Mouse (Mus musculus): ENCODE measurements around the gene Sit1.
"Not testable (repeated sequence)": the region's sequence is repeated elsewhere in the genome, so short reads cannot be mapped to it uniquely, and the experiment has no call there.

The Sit1 gene

GRCm38 (mm10) chr4:43499407-43500333 lies 16.1 kb upstream of the Sit1 start, which contains the start of gene Arhgef39:
Arhgef39 (minus strand) TSS chr4:43499695.
- peak; percentile 76 for DNase-seq

- no peak for DNase-seq
These were observed 15.4 kb upstream of the Sit1 start for GRCm38 (mm10) chr4:43498983-43499382.

GRCm38 (mm10) chr4:43497946-43498345 lies 14.4 kb upstream of the Sit1 start:
- DNase-seq = no peak

DNA sequence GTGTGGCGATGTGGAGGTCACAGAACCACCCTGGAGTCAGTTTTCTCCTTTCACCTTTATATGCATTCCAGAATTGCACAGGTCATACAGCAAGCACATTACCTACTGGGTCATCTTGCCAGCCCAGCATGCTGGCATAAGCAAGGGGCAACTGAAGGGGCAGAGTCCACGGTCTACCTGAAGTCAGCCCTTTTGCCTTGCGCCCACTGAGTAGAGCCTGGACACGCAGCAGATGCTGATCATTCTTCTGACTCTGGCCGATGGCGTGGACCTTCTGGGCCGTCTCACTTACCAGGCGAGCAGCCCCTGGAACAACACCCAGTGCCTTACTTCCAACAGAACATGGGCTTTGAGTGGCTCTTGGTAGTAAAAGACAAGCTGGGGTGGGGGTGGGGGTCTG lies 13.9 kb upstream of the Sit1 start:
- DNase-seq = no peak

DNA sequence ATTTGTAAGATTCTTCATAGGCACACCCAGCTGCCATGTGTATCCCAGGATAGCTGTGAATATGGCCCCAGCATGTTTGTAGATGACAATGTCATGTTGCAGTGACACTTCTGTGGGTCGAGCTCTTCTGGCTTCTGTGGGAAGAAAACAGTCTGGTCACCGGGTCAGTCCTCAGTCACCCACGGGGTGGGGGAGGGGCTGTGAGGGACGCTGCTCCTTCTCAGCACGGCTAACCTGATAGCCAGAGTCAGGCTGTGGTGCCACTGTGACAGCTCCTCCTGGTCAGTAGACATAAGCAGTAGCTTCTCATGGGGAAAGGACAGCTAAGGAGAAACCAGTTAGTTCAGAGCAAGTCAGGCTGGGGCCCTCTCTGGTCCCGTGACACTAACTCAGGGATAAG lies 13.1 kb upstream of the Sit1 start:
- no peak for DNase-seq

DNA sequence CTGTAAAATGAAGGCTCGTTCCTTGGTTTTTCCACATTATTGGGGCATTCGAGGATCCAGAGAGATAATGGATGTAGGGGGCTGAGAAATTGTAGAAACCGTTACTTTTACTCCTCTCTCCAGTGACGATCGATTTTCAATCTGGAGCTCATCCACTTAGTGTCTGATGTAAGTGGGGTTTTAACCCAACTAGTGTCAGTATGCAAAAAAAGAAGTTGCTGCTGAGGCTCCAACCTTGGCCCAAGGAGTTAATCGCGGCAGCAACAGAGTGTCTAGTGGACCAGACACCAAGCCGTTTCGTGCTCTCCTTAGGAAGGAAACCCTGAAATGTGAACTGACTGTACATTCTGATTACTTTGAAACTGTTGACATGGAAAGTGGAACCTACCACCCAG lies 10.3 kb upstream of the Sit1 start:
- no peak for DNase-seq

- DNase-seq = peak; percentile 95
These were observed 9.8 kb upstream of the Sit1 start for GRCm38 (mm10) chr4:43493186-43493845.

DNA sequence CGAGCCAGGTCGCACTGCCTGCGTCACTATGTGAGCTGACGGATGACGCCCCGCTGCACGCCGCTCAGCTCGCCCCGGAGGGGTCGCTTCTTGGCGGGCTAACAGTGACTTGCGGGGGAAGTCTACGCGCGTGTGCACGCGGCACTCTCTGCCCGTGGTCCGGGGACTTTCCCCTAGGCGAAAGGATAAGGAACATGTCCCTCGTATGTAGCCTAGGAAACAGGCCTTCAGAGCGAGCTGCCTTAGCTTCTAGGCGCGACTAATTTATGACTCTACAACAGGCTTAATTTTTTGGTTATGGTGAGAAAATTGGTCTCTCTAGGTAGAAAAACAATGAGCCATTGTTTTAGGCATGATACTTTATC lies 9.3 kb upstream of the Sit1 start, which contains the start of gene Ccdc107:
Gene Ccdc107 (plus strand): TSS at position 80 of the 365 bp plus-strand sequence.
- peak; percentile 92 for DNase-seq

DNA sequence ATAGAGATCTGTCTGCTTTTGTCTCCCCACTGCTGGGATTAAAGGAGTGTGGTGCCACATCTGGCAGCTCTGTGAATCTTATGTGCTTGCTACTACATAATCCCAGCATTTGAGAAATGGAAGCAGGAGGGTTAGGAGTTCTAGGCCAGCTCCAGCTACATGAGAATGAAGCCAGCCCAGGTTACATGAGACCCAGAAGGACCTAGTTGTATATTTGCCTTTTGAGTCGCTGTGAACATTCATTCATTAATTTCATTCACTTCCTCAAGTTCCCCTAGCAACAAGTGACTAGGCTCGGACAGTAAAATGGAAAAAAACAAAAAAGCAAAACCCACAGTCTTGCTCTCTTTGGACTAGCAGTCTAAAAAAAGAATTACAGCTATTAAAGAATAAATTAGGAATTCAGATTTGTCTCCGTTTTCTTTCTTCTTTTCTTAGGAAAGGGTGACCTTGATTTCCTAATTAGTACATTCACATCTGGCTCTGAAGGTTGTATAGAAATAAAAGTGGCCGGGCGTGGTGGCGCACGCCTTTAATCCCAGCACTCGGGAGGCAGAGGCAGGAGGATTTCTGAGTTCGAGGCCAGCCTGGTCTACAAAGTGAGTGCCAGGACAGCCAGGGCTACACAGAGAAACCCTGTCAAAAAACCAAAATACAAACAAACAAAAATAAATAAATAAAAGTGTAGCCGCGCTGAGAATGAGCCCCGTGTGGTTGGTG lies 8.7 kb upstream of the Sit1 start:
- no peak for DNase-seq

DNA sequence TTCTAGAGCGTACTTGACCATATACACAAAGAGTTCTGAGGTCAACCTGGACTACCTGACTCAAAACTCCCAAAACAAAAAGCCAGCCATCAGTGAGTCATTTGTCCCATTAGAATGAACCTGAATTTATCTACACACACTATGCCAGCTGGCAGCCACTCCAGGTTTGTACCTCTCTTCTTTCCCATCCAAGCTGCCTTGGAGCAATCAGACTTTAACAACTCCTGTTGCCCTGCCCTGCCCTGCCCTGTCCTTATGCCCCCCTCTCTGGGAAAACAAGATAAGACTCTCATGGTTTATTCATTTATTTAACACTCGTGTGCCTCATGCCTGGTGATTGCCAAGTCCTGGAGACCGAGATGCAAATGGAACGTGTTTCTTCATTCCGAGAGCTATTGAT lies 7.3 kb upstream of the Sit1 start:
- DNase-seq = no peak

GRCm38 (mm10) chr4:43489611-43490010 lies 6.1 kb upstream of the Sit1 start:
- no peak for DNase-seq

GRCm38 (mm10) chr4:43485666-43486065 lies 2.1 kb upstream of the Sit1 start:
- not testable (repeated sequence) for DNase-seq

- DNase-seq = no peak
These were observed 943 bp downstream of the Sit1 start for GRCm38 (mm10) chr4:43482591-43482990.

GRCm38 (mm10) chr4:43481894-43482456 lies 1.6 kb downstream of the Sit1 start:
- DNase-seq = no peak

DNA sequence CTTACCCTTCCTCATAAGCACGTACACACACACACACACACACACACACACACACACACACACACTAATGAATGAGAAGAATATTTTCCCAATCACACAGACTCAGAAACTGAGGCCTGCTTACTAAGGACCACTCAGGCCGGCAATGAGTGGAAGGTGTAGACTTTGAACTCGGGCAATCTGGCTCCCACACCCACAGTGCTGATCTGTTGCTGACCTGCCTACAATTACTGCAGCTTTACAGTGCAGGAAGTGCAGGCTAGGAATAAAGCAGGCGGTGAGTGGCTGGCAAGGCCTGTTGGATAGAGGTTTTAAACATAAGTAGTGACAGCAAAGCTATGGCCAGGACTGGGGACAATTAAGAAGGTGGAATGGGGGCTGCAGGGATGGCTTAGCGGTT lies 2.5 kb downstream of the Sit1 start:
- DNase-seq = no peak

- DNase-seq = peak; percentile 18
These were observed 4.4 kb downstream of the Sit1 start for GRCm38 (mm10) chr4:43478906-43479832.

DNA sequence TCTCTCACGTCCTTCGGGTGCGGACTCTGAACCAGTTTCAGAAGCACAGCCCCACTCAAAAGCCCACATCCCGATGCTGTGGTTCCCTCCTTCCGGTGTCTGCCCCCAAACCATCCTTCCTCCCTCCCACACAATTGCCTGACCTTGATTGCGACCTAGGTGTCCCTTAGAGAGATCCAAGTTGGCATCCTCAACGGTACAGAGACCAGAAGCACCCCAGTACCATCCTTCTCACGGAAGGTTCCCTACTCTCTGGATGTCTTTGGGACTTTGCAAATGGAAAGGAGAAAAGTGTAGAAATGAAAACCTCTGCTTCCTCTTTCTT lies 5.0 kb downstream of the Sit1 start:
- no peak for DNase-seq

- DNase-seq = peak; percentile 83
These were observed 5.5 kb downstream of the Sit1 start for GRCm38 (mm10) chr4:43477857-43478533.

DNA sequence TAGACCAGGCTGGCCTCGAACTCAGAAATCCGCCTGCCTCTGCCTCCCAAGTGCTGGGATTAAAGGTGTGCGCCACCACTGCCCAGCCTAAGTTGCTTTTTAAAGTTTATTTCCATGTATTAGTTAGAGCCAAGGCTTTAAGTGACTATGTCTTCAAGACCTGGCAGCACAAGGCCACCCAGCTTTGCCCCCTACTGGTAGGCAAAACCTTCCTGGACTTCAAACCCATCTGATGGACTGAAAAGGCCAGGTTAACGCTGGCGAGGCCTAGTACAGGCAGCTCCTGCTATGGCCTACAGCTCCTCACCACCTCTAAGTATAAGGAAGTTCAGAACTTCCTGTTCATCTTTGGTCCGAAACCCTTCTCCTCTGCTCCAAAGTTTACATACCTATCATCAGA lies 6.9 kb downstream of the Sit1 start:
- DNase-seq = no peak

DNA sequence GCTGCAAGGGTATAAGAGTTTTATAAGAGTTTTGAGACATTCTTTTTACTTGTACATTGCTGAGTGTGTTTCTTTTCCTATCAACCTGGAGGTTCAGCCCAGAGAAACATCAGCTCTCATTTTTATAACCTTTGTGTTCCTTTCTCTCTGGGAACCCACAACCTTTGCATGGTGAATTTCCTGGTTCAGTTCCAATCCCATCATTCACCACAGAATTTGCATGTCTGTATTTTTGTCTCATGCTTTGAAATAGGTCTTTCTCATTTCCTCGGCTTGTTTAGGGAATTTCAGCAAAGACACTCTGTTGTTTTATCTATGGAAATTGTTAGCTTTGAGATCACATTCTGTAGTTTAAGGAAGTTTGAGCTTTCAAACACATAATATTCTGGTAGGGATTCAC lies 9.9 kb downstream of the Sit1 start:
- DNase-seq = no peak

DNA sequence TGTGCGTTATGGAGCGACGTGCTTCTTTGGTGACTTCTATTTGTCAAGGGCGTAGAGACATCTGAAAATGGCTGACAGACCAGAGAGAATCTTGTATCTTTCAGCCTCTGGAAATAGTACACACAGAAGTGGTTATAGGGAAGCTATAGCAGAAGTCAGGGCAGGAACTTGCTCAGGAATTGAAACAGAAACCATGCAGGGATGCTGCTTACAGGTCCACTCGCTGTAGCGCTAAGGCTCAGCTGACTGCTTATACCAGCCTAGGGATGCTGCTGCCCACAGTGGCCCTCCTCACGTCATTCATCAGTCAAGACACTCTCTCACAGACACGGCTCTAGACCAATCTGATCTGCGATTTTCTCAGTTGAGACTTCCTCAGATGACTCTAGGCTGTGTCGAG lies 13.2 kb downstream of the Sit1 start:
- no peak for DNase-seq

DNA sequence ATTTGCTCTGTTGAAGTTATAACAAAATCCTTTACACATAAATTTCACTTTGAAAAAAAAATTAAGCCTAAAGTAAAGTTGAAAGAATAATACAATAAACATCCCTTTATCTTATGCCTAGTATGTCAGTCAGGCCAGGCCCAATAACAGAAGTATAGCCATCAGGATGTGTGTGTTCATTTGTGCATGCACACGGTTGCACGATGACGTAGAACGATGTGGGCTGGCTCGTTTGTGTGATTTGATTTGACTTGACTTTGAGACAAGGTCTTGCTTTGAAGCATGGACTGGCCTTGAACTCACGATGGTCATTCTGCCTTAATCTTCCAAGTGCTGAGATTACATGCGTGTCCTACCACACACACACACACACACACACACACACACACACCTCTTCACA lies 16.7 kb downstream of the Sit1 start:
- no peak for DNase-seq

Data from right cerebral cortex, postnatal 25 days (tissue).